In the genomic region with DNA sequence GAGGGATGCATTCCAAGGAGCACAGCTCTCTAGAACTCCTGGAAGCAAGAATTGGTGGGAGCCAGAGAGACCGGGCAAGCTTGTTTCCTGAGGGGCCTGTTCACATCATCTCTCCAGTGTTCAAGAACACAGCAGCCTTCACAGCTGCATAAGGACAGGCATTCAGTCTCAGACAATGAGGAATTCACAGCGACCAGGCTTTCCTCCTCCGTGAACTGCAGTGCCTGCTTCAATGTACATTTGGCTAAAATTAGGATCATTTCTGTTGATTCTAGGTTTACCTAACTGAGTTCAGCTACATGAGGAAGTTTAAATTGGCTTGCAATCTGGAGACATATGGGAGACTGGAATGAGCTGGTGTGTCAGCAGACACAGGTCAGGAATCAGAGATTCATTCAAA, we compare ENCODE assay signal across 26 mouse cellular contexts. TPM values are rescaled to one million over a fixed set of nuclear protein-coding genes. Genes with fewer than 3 reads are reported as not detected.
"Had no signal": no experiment of that assay in that cellular context is flagged by ENCODE, and none has a peak within 500 bp of the region (broad histone marks: within the 10 kb centered on the region; RNA-seq: fewer than 3 reads in every experiment).

No protein-coding gene starts in this region.

- H3K36me3 ChIP-seq: liver, embryonic 12.5 days; liver, embryonic 15.5 days; lung, embryonic 15.5 days; midbrain, embryonic 10.5 days; midbrain, embryonic 13.5 days; neural tube, embryonic 13.5 days had no signal

- H3K4me2 ChIP-seq: liver, embryonic 12.5 days; liver, embryonic 15.5 days; lung, embryonic 15.5 days; midbrain, embryonic 13.5 days; neural tube, embryonic 13.5 days had no signal

- ATAC-seq: inflammation-experienced regulatory T-cells, adult 6 months; intestine, embryonic 16.5 days; liver, embryonic 12.5 days; midbrain, embryonic 13.5 days; midbrain, embryonic 16.5 days had no signal

- H3K9ac ChIP-seq: liver, embryonic 12.5 days; liver, embryonic 15.5 days; lung, embryonic 15.5 days; midbrain, embryonic 13.5 days; neural tube, embryonic 13.5 days had no signal

- DNase-seq: kidney, adult 18-20 months; kidney, adult 9 months; kidney, postnatal 25 days; layer of hippocampus, postnatal 36 days; liver; lung, adult 18-20 months; lung, postnatal 10 days; lung, postnatal 36 days; retina, postnatal 1 day; thymus, adult 18-20 months; thymus, postnatal 36 days had no signal

- H3K4me1 ChIP-seq: liver, embryonic 12.5 days; liver, embryonic 15.5 days; lung, embryonic 15.5 days; midbrain, embryonic 10.5 days; midbrain, embryonic 13.5 days; neural tube, embryonic 13.5 days had no signal

- H3K27me3 ChIP-seq: liver, embryonic 12.5 days; liver, embryonic 15.5 days; lung, embryonic 15.5 days; midbrain, embryonic 13.5 days; neural tube, embryonic 13.5 days had no signal

- H3K4me3 ChIP-seq: left cerebral cortex, adult 2 months; liver, embryonic 12.5 days; liver, embryonic 15.5 days; lung, embryonic 15.5 days; megakaryocyte, embryonic 14.5 days; midbrain, embryonic 10.5 days; midbrain, embryonic 13.5 days; myocyte; neural tube, embryonic 13.5 days had no signal

- H3K27ac ChIP-seq: kidney, postnatal 0 days; left cerebral cortex, adult 2 months; liver, embryonic 12.5 days; liver, embryonic 15.5 days; lung, embryonic 15.5 days; midbrain, embryonic 10.5 days; midbrain, embryonic 13.5 days; neural tube, embryonic 13.5 days had no signal

- H3K9me3 ChIP-seq: liver, embryonic 12.5 days; liver, embryonic 15.5 days; lung, embryonic 15.5 days; megakaryocyte, embryonic 14.5 days; midbrain, embryonic 10.5 days; midbrain, embryonic 13.5 days; neural tube, embryonic 13.5 days had no signal

RNA-seq across cellular contexts. Expression of a gene that starts 53.7 kb away (rescaled TPM):
- total RNA-seq: monocyte, adult 5-6 weeks; neutrophil, adult 5-6 weeks had no signal
